Mouse (Mus musculus) cerebral cortex, adult 2 months (tissue): ENCODE data around the gene BC037034.

ENCODE experiments used
- WGBS: fragments of 180-500 bp; shearing (Covaris S2); methylation state at CpG from one replicate; pipeline ENCODE4 v1.1.7; 2018; 5-methylcytosine and 5-hydroxymethylcytosine counted together

BC037034 gene

DNA sequence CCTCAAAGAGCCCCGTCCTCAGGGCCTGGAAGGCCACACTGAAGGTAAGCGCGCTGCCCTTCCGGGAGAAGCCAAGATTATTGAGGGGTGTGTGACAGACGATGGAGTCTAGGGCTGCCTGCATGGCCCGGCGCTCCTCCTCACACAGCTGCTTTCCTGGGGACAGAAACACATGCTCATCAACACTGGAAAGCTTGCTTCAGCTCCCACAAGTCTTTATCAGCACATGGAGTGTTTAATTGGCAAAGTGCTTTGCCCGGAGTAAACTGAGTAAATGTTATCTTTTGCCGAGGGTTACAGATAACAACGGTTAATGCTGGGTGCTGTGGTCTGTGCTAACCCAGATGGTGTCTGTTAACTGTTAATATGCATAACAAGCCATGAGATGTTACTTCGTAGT lies 3.0 kb downstream of the BC037034 start:
- WGBS = 79% methylated on average over 11 of the region's 11 CpGs

GRCm38 (mm10) chr5:138260051-138260450 lies 3.8 kb downstream of the BC037034 start:
- 87% methylated on average over 10 of the region's 10 CpGs for WGBS

- 70% methylated on average over 7 of the region's 7 CpGs for WGBS
These were observed 4.8 kb downstream of the BC037034 start for GRCm38 (mm10) chr5:138258993-138259392.

- WGBS = 56% methylated on average over 6 of the region's 6 CpGs
These were observed 5.3 kb downstream of the BC037034 start for GRCm38 (mm10) chr5:138258542-138258941.

DNA sequence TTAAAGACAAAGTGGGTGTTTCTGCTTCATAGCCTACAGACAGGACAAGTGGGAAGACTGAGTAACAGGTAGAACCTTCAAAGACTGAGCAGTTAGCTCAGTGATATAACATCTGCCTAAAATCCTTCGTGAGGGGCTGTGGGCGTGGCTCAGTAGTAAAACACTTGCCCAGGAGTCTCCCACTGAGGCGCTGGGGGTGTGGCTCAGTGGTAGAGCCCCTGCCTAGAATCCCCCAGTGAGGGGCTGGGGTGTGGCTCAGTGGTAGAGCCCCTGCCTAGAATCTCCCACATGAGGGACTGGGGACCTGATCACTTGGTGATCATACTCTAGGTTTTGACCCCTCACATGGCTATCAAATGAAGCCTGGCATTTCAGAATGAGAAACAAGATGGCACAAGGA lies 5.8 kb downstream of the BC037034 start:
- WGBS = 78% methylated on average over 3 of the region's 3 CpGs

DNA sequence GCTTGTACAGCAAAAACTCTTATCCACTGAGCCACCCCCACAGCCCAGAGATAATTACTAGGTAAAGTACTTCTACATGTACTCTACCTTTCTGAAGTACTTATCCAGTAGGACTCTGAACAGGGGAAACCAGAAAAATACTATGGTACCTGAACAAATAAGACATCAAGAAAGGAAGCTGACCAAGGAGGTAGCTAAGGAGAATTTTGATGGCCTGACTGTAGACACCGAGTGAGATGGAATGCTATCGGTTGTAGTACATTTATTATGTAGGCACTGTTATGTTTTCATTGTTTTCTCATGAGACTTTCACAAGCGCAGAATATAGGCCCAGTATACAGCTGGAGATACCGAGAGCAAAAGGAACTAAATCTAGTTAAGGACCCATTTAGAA lies 6.3 kb downstream of the BC037034 start:
- WGBS = 74% methylated on average over 4 of the region's 4 CpGs

DNA sequence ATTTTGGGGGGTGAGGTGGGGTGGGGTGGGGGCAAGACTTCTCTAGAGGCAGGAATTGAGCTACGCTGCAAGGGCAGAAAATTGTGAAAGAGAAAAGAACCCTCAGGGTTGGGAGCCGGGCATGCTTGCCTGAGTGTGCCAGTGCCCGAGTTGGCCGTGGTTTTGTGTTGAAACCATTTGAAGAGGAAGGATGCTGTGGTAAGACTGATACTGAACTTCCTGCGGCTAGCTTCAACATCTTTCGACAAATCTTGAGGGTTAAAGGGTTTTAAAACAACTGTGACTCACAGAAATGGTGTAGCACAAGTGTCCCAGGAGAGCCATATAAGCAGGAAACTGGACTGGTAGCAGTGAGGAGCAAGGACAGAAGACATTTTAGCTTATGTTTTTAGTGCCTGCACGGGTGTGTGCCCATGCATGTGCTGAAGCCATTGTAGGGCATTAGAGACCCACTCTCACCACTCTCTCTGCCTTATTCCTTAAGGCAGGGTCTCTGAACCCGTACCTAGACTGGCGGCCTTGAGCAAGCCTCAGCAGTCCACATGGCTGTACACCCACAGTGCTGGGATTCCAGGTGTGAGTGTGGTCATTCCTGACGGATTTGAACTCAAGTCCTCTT lies 6.8 kb downstream of the BC037034 start:
- 79% methylated on average over 10 of the region's 10 CpGs for WGBS

DNA sequence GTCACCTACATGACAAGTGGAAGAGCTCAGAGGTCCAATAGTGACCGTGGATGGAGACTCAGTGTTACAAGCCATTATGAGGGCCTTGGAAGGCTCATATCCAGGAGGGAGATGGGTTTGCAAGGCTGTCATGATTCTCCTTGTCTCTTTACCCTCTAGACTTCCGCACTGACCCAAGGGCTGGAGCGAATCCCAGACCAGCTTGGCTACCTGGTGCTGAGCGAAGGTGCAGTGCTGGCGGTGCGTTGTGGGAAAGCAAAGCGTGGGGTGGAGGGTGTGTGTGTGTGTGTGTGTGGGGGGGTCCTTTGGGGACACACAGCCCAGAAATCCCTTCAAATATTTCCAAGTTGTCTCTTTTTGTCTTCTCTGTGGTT lies 7.8 kb downstream of the BC037034 start:
- 7% methylated on average over 7 of the region's 7 CpGs for WGBS

DNA sequence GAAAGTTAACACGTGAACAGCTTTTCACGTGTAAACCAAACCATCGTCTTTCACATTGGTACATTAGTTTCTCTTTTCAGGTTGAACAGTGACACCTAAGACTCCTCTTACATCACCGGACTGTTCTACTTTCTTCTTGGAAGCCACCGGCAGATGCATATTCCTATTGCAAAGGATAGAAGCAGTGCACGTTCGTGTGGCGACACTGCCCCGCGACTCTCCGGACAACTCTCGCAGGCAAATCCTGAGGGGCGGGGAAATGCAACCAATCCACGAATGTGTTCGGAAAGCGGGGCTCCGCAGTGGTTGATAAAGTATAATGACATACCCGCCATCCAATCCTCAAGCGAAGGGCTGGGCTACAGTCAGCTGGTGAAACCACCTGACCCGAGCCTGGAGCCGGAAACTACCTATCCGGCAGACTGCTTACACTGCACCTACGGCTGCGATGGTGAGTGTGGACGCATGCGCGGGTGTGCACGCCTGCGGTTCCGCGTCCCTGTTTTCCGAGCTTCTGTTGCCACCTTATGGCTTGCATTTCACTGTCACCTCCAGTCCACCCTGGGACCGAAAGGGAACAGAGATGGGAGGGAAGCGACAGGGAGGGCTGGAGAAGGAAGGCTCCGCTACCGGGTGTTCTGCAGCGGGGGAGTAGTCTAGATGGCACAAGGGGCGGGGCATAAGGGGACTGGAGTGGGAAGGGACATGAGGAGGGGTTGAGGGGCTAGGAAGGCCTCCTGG lies 8.3 kb downstream of the BC037034 start, which contains the start of gene Lamtor4:
Gene Lamtor4 (plus strand): TSS at position 130 of the 741 bp plus-strand sequence.
- under 1% methylated on average over 38 of the region's 38 CpGs for WGBS

GRCm38 (mm10) chr5:138253061-138253460 lies 10.8 kb downstream of the BC037034 start:
- 93% methylated on average over 3 of the region's 3 CpGs for WGBS

- 89% methylated on average over 12 of the region's 12 CpGs for WGBS
These were observed 12.7 kb downstream of the BC037034 start for GRCm38 (mm10) chr5:138251144-138251543.

DNA sequence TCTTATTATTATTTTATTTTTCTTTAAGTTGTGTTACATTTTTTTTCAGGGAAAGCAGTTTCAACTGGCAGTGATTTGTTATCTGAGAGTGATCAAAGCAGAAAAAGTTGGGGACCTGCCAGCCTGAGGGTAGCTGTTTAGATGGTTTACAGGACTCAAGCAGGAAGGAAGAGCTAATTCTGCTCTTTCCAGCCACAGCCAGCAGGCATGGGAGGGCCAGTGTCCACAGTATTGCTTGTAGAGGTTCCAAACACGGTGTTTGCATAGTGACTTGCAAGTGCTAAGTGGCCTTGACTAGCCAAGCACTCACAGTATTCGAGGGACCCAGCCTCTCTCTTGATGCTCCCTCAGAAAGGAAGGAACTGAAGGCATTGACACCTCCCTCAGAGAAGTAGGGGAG lies 22.3 kb downstream of the BC037034 start:
- 53% methylated on average over 2 of the region's 2 CpGs for WGBS

GRCm38 (mm10) chr5:138233778-138234177 lies 30.1 kb downstream of the BC037034 start:
- WGBS = 86% methylated on average over 2 of the region's 2 CpGs

- WGBS = 92% methylated on average over 3 of the region's 3 CpGs
These were observed 34.3 kb downstream of the BC037034 start for GRCm38 (mm10) chr5:138229511-138229910.

GRCm38 (mm10) chr5:138228026-138228425 lies 35.8 kb downstream of the BC037034 start:
- WGBS = 48% methylated on average over 3 of the region's 3 CpGs

DNA sequence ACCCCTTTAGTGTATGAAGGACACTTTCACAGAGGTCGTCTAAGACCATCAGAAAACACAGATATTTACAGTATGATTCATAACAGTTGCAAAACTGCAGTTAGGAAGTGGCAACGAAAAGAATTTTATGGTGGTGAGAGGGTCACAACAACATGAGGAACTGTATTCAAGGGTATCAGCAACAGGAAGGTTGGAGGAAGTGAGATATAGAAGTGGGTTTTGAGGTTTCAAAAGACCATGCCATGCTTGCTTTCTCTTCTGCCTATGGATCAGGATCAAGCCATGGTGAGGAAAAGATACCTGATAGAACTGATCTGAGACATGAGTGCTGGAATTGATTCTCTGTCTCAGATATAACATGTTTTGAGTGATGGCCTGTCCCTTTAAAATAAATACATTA lies 36.5 kb downstream of the BC037034 start:
- WGBS = 72% methylated on average over 2 of the region's 2 CpGs

- 79% methylated on average over 4 of the region's 4 CpGs for WGBS
These were observed 37.3 kb downstream of the BC037034 start for GRCm38 (mm10) chr5:138226491-138226890.

DNA sequence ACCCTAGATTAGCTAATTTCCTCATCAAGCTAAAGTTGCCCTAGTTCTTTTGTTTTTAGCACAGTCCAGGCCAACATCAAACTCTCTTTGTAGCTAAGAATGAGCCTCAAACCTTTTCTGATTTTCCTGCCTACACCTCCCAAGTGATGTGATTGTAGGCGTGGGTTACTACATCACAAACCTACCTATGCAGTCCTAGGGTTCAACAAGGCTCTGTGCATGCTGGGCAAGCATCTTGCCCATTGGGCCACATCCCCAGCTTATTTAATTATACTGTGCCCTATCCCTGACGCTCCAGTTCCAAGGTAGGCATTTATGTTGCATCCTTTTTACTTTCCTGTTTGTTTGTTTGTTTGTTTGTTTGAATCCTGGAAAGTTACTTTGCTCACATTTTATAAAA lies 38.1 kb downstream of the BC037034 start, which contains the start of gene Nxpe5:
Gene Nxpe5 (plus strand): TSS at position 199 of the 400 bp plus-strand sequence.
- WGBS = 72% methylated on average over 2 of the region's 2 CpGs

DNA sequence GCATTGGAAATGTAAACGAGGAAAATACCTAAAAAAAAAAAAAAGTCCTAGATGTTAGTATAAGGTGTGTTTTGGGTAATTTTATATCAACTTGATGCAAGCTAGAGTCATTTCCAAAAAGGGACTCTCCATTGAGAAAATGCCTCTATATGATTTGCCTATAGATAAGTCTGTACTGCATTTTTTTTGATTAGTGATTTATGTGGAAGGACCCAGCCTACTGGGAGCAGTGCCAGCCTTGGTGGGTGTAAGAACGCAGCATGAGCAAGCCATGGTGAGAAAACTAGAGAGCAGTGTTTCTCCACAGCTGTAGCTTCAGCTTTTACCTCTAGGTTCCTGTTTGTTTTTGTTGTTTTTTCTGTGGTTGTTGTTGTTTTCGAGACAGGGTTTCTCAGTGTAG lies 40.5 kb downstream of the BC037034 start:
- WGBS = 43% methylated on average over 3 of the region's 3 CpGs

DNA sequence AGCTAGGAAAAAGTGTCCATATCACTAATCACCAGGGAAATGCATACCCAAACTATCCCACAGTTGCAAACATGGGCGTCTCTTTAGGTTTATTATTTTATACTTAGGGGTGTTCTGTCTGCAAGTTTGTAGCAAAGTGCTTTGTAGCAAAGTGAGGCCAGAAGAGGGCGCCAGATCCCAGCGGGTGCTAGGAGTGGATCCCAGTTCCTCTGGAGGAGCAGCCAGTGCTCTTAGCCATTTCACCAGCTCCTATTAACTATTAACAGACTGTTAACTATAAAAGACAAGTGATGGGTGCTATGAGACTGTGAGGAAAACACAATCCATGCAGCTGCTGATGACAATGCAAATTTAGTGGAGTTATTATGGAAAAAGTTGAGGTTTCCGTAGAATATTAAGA lies 41.7 kb downstream of the BC037034 start:
- WGBS = 20% methylated on average over 4 of the region's 4 CpGs

DNA sequence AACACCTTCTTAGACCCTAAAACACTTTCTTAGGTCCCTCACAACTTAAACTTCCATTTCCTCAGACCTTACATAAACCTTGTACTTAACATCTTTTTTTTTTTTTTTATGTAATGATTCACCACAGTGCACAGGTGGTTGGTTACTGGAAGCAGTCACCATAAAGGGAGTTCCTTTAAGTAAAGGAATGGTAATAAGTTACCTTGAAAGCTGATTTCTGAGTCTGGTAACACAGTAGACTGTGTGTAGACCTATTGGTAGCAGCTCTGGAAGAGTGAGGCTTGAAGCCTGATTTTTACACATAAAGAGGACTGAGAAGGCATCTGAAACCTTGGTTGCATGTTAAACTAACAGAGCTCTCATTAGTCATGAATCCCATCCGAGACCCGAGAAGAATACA lies 44.0 kb downstream of the BC037034 start:
- 71% methylated on average over 2 of the region's 2 CpGs for WGBS

DNA sequence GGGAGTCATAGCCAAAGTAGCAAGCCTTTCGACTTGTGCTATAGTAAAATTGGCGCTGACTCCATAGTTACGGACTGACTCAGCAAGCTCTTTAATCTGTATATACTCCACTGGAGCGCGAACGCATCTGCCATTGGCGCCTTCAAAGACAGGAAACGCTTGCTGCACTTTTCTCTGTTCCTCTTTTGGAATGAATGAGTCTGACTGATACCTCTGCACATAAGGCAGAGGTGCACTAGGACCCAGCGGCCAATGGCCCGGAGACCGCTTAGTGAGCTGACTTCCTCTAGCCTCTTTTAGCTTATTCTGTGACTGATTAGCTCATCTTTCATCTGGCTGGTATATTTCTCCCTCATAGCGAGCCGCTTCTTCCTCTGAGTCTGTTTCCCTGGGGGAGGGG lies 47.2 kb downstream of the BC037034 start:
- WGBS = 93% methylated on average over 13 of the region's 13 CpGs
